Mouse (Mus musculus) liver, embryonic 14.5 days (tissue): ENCODE measurements around the gene St3gal6.

ENCODE experiments used
- CTCF ChIP-seq: IDR thresholded peaks from 2 replicates; pipeline ENCODE4 v1.5.1; 2016; ENCODE audit warnings: antibody characterized with exemption, low read depth, control low read depth
- EP300 ChIP-seq: IDR thresholded peaks from 2 replicates; pipeline ENCODE4 v1.6.1; 2016; ENCODE audit warnings: antibody characterized with exemption, low read depth

GRCm38 (mm10) chr16:58502566-58502965 is 21.5 kb downstream of the St3gal6 start:
- no peak for TF ChIP-seq CTCF
- no peak for TF ChIP-seq EP300
